Mouse (Mus musculus) stomach, embryonic 15.5 days (tissue): ENCODE measurements around the gene Dhh. TPM values are rescaled to one million over a fixed set of nuclear protein-coding genes. Genes with fewer than 3 reads are reported as not detected.

Experiments used
- ATAC-seq: fragments of 200-750 bp; cut with Nextera tagmentation; 2 replicates; pipeline ENCODE4 v1.8.0; 2017; ENCODE audit warnings: low read depth, moderate number of reproducible peaks, moderate TSS enrichment; ENCODE audit not compliant: insufficient read depth, low FRiP score
- H3K27ac ChIP-seq: fragments of 300-500 bp; sonication (generic); 2 replicates; pipeline ENCODE4 v1.5.1; 2015; ENCODE audit warnings: mild to moderate bottlenecking, inconsistent platforms
- H3K27me3 ChIP-seq: fragments of 300-500 bp; sonication (generic); replicated peaks from 2 replicates; pipeline ENCODE4 v1.6.1; 2015; ENCODE audit warnings: inconsistent platforms
- H3K36me3 ChIP-seq: fragments of 300-500 bp; sonication (generic); 2 replicates; pipeline ENCODE4 v1.6.1; 2015; ENCODE audit warnings: inconsistent platforms
- H3K4me1 ChIP-seq: fragments of 300-500 bp; sonication (generic); 2 replicates; pipeline ENCODE4 v1.6.1; 2015; ENCODE audit warnings: inconsistent platforms
- H3K4me2 ChIP-seq: fragments of 300-500 bp; sonication (generic); 2 replicates; pipeline ENCODE4 v1.6.1; 2015; ENCODE audit warnings: mild to moderate bottlenecking, inconsistent platforms
- H3K4me3 ChIP-seq: fragments of 300-500 bp; sonication (generic); replicated peaks from 2 replicates; pipeline ENCODE4 v1.5.1; 2015; ENCODE audit warnings: inconsistent platforms
- H3K9ac ChIP-seq: fragments of 300-500 bp; sonication (generic); 2 replicates; pipeline ENCODE4 v1.6.1; 2015; ENCODE audit warnings: inconsistent platforms
- H3K9me3 ChIP-seq: fragments of 300-500 bp; sonication (generic); 2 replicates; pipeline ENCODE4 v1.6.1; 2016; ENCODE audit warnings: inconsistent platforms
- WGBS: fragments of 180-500 bp; shearing (Covaris S2); methylation state at CpG from one replicate; pipeline ENCODE4 v1.1.7; 2015; 5-methylcytosine and 5-hydroxymethylcytosine counted together
- polyA plus RNA-seq: library from polyadenylated mRNA; unstranded; fragments of >200 nt; fragmentation: Nextera tagmentation; extraction: Ambion mirVana; gene quantifications from 2 replicates; pipeline ENCODE4 v1.2.1, GENCODE M21; 2015

Dhh gene
- polyA plus RNA-seq, 1 experiment from 2014 or later: 0.71 TPM

DNA sequence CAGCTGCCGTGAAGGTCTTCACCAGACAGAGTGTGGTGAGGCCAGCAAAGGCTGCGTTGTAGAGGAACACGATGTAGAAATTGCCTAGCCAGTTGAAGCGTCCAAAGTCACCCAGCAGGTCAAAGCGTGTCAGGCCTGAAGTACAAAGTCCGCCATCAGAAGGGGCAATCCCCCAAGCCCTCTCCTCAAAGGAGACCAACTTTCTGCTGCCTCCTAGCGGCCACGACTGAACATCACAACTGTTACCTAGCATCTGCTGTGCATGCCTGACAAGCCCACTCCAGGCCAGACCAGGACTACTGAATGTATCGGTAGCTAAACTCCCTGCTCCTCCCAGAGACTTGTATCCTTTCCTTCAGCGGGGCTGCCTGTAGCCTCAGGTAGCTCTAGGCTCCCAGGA, 6.4 kb upstream of the Dhh start:
- H3K4me1 ChIP-seq: no peaks in the 10 kb centered on the region
- no peaks in the 10 kb centered on the region for H3K9me3 ChIP-seq
- 0 out of 2 replicates have a peak, but pooled peaks cover 23% of the 10 kb centered on the region for H3K36me3 ChIP-seq
- H3K27me3 ChIP-seq: 0 out of 2 replicates have a peak, but pooled peaks cover 6% of the 10 kb centered on the region
- ATAC-seq: no peak
- no peak overlapping the region for H3K4me2 ChIP-seq
- WGBS: 30% methylated on average over 10 of the region's 10 CpGs
- no peak overlapping the region for H3K4me3 ChIP-seq
- H3K9ac ChIP-seq: no peak overlapping the region
- no peak overlapping the region for H3K27ac ChIP-seq

DNA sequence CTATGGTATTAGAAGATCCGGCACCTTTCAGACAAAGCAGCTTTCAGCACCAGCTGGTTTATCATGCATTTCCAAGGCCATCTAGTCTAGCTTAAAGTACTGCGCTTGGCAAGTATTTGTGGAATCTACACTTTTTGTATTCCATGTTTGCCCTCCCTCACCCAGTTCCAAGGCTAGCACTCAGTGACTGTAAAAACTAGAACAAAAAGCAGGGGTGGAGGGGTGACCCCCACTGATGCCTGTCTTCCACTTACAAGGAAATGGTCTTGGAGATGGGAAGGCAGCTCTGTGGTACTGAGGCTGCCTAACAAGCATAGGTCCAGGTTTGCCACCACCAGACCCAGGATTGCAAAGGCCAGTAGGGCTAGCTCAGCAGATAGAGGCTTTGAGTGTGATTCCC, 4.3 kb upstream of the Dhh start:
- Histone ChIP-seq H3K9ac (no peak overlapping the region), H3K27ac (no peak overlapping the region), H3K36me3 (0 out of 2 replicates have a peak, but pooled peaks cover 20% of the 10 kb centered on the region), H3K4me3 (no peak overlapping the region), H3K4me1 (peaks cover 9% of the 10 kb centered on the region), H3K4me2 (no peak overlapping the region), H3K27me3 (peaks cover 26% of the 10 kb centered on the region), H3K9me3 (no peaks in the 10 kb centered on the region)
- WGBS: 80% methylated on average over 2 of the region's 2 CpGs
- no peak for ATAC-seq

DNA sequence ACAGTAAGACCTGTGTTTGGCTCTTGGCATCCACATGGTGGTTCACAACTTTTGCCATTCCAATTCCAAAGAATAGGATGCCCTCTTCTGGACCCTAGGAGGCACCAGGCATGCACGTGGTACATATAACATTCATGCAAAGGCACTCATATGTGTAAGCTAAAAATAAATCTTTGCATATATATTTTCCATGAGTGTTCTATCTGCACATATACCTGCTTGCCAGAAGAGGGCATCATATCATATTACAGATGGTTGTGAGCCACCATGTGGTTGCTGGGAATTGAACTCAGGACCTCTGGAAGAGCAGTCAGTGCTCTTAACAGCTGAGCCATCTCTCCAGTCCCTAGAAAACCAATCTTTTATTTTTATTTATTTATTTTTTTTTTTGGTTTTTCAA, 3.2 kb upstream of the Dhh start:
- Histone ChIP-seq H3K9ac (no peak overlapping the region), H3K36me3 (0 out of 2 replicates have a peak, but pooled peaks cover 20% of the 10 kb centered on the region), H3K27ac (no peak overlapping the region), H3K9me3 (no peaks in the 10 kb centered on the region), H3K27me3 (peaks cover 36% of the 10 kb centered on the region), H3K4me2 (no peak overlapping the region), H3K4me3 (no peak overlapping the region), H3K4me1 (peaks cover 15% of the 10 kb centered on the region)
- WGBS: 64% methylated on average over 1 of the region's 1 CpGs
- no peak for ATAC-seq

DNA sequence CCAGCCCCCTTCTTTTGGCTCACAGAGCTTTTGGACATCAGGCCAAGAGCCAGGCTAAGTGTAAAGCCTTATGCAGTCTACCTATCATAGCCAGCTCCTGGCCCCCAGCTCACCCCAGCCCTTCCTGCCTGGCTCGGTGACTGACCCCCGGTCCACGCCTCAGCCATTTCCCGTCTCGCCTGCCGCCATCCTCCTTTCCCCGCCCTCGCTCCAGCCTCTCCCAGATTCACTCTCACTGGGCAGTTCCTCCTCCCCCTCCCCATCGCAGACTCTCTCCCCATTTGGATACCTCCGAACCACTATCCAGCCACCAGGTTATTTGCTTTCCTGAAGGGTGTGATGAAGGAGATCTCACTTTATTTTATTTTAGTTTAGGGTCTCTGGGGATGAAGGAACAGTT, 845 bp downstream of the Dhh start:
- H3K27me3 ChIP-seq: peaks cover 71% of the 10 kb centered on the region
- H3K27ac ChIP-seq: no peak overlapping the region
- peak overlapping the region; percentile 48 for H3K4me2 ChIP-seq
- H3K4me1 ChIP-seq: peaks cover 39% of the 10 kb centered on the region
- 6% methylated on average over 10 of the region's 10 CpGs for WGBS
- H3K4me3 ChIP-seq: peak overlapping the region; percentile 23; the same call in 1 of the 2 replicates
- H3K9me3 ChIP-seq: no peaks in the 10 kb centered on the region
- ATAC-seq: no peak
- no peaks in the 10 kb centered on the region for H3K36me3 ChIP-seq
- no peak overlapping the region for H3K9ac ChIP-seq

DNA sequence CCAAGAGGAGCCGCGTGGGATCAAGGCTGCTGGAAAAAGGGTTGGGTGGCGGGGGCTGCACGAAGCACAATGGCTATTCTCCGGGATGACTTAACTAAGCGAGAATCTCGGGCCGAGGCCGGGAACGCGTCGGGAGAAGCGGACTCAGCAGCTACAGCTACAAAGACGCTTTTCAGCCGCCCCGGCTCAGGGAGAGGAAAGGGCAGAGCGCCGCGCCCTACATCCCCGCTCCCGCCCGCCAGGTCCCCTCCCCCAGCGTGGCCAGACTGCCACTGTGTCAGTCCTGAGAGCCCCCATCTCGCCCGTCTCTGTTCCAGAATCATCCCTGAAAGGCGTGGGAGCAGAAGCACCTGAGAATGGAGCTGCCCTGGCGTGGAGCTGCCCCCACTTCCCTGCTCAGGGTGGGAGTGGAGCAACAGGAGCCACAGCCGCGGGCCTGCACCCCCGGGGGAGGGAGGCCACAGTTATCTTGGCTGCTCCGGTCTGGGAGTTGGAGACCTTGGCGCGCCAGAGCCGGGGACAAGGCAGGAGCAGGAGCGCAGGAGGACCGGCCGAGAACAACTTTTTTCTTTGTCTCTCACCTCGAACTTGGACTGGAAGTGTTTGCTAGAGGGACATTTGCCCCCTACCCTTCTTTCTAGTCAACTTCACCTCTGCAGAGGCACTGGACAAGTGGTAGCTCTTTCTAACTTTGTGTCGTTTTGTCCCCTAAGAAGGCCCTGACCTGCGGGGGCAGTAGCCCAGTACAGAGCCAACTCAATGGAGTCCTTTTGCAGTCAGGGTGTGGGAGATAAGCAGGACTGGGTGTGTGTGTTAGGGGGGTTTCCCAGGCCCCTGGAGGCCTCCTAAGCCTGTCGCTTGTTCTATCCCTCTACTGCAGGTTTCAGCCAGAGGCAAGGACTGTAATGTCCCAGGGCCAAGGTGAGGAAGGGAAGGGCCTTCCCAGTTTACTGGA, 2.4 kb downstream of the Dhh start:
- Histone ChIP-seq H3K4me1 (peaks cover 43% of the 10 kb centered on the region), H3K9ac (no peak overlapping the region), H3K4me3 (peak overlapping the region; percentile 52), H3K4me2 (peak overlapping the region; percentile 99), H3K27ac (peak overlapping the region; percentile 31; the same call in 1 of the 2 replicates), H3K9me3 (no peaks in the 10 kb centered on the region), H3K27me3 (peaks cover 71% of the 10 kb centered on the region), H3K36me3 (no peaks in the 10 kb centered on the region)
- WGBS: 4% methylated on average over 40 of the region's 41 CpGs
- peak; percentile 40; the same call in 1 of the 2 replicates for ATAC-seq

DNA sequence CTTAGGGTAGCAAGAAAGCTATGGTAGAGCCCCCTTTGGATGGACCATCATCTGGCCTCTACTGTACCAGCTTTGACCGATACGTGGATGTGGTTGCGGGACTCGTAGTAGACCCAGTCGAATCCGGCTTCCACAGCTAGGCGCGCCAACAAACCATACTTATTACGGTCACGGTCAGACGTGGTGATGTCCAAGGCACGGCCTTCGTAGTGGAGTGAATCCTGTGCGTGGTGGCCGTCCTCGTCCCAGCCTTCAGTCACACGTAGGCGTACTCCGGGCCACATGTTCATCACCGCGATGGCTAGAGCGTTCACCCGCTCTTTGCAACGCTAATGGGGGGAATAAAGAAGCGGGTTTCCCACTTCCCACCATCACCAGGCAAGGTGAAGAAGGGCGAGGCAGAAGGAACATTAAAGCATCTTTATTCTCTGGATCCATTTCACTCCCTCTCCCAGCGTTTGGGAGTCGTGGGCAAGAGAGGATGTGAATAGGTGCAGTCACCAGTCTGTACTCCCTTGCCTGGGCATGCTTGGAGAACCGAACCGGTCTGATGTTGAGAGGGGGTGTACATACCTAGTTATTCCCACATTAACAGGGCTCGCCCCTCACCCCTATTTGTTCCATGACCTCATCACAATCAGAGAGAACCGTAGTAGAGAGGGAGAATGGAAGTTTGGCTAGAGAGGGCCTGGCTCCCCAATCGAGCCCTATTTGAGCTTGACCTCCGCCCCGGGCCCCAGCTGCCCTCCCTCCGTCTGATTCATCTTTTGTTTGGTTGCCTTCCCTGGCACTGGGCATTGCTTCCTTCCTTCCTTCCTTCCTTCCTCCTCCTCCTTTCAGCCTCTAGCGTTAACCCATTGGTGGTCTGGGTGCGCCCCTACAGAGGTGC, 3.4 kb downstream of the Dhh start:
- Histone ChIP-seq H3K27ac (peak overlapping the region; percentile 31; the same call in 1 of the 2 replicates), H3K4me2 (peak overlapping the region; percentile 99), H3K4me1 (peaks cover 43% of the 10 kb centered on the region), H3K36me3 (no peaks in the 10 kb centered on the region), H3K27me3 (peaks cover 66% of the 10 kb centered on the region), H3K4me3 (peak overlapping the region; percentile 52), H3K9ac (no peak overlapping the region), H3K9me3 (no peaks in the 10 kb centered on the region)
- ATAC-seq: no peak
- 9% methylated on average over 37 of the region's 38 CpGs for WGBS

DNA sequence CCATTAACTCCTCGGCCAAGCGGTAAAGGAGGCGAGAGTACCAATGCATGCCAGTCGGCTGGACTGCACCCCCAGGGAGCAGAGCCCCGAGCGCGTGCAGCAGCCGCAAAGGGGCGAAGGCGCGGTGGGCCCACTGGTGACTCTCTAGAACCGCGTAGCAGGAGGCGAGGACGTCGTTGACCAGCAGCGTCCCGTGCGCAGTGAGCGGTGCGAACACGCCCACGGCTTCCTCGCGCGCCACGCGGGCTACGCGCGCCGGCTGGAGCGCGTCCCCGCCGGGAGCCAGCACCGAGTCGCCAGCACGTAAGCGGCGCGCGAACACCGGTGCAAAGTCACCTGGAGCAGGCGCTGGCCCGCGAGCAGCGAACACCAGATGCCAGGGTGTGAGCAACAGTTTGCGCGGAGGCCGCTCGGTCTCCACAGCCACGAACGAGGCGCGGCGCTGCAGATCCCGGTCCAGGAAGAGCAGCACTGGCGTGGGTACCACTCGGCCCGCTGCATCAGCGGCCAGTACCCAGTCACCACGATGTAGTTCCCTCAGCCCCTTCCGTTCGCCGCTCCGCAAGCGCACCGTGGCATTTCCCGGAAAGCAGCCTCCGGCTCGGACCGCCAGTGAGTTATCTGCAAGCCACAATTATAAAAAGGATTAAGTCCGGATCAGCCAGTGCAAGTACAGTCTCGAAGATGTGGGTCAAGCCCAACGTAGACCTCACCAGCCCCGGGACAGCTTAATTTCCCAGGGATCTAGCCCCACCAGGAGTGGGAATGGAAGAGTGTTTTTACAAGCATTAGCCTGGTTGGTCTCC, 4.2 kb downstream of the Dhh start, which contains the start of gene Rhebl1:
Rhebl1 (minus strand) TSS at position 601 of the 806 bp plus-strand sequence.
- no peak for ATAC-seq

DNA sequence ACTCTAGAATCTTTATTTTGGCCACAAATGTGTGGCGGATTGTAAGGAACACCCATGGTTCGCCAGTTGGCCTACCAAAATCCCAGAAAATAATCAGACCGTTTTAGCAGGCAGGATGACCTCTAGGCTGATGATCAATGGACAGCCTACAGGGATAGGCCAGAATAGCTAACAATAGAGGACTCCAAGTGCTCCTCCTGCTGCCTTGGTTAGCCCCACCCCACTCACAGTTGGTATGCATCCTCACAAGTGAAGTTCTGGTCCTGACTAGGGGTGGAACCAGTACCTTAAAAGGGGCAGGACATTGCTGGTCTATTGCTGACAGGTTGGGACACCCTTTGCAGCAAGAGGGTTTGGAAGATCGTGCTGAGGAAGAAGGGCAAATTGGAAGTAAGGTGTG, 5.3 kb downstream of the Dhh start:
- Histone ChIP-seq H3K9me3 (no peaks in the 10 kb centered on the region), H3K4me3 (no peak overlapping the region), H3K9ac (no peak overlapping the region), H3K27ac (no peak overlapping the region), H3K4me1 (peaks cover 39% of the 10 kb centered on the region), H3K4me2 (no peak overlapping the region), H3K36me3 (no peaks in the 10 kb centered on the region), H3K27me3 (peaks cover 50% of the 10 kb centered on the region)
- WGBS: 68% methylated on average over 4 of the region's 4 CpGs
- ATAC-seq: no peak

More for the DNA sequence above, 4.2 kb downstream of the Dhh start, which contains the start of gene Rhebl1:
- peaks cover 61% of the 10 kb centered on the region for H3K27me3 ChIP-seq
- WGBS: under 1% methylated on average over 77 of the region's 77 CpGs
- H3K27ac ChIP-seq: 0 out of 2 replicates have a peak within 1 kb of the TSS, but pooled peaks have one; percentile 31
- H3K9ac ChIP-seq: peak within 1 kb of the TSS; percentile 23
- no peaks in the 10 kb centered on the region for H3K9me3 ChIP-seq
- peaks cover 43% of the 10 kb centered on the region for H3K4me1 ChIP-seq
- H3K4me3 ChIP-seq: peak within 1 kb of the TSS; percentile 52
- H3K4me2 ChIP-seq: peak within 1 kb of the TSS; percentile 99
- no peaks in the 10 kb centered on the region for H3K36me3 ChIP-seq

DNA sequence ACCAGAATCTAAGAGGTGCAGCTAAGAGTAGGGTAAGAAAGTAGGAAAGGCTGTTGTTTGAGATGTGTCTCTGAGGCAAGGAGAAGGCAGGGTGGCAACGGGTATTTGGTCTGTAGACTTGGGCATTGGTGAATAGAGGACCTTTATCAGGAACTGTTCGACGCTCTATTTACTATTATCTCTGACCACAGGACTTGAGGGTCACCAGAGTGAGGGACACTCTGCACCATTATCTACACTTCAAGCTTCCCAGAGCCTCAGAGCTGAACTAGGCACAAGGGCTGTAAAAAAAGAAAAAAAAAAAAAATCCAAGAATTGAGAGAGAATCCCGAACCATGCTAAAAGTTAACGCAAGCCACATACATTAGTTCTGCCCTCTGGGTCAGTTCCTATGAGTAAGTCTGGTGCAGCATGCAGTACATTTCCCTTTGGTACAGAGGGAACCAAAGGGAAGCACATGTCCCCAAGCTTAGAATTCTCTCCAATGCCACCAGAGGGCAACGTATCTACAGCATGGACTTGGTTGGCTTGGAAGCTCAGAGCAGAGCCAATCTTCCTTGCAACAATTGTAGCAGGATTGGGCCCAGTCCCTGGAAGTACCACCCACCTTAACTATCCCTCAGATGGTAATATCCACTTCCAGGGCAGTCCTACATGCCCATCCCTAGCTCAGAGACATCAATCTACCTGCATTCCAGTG, 6.3 kb downstream of the Dhh start:
- 32% methylated on average over 6 of the region's 6 CpGs for WGBS
- Histone ChIP-seq H3K36me3 (no peaks in the 10 kb centered on the region), H3K27me3 (peaks cover 40% of the 10 kb centered on the region), H3K4me3 (no peak overlapping the region), H3K4me2 (no peak overlapping the region), H3K27ac (no peak overlapping the region), H3K9me3 (no peaks in the 10 kb centered on the region), H3K4me1 (peaks cover 29% of the 10 kb centered on the region), H3K9ac (no peak overlapping the region)
- peak; percentile 73 for ATAC-seq

DNA sequence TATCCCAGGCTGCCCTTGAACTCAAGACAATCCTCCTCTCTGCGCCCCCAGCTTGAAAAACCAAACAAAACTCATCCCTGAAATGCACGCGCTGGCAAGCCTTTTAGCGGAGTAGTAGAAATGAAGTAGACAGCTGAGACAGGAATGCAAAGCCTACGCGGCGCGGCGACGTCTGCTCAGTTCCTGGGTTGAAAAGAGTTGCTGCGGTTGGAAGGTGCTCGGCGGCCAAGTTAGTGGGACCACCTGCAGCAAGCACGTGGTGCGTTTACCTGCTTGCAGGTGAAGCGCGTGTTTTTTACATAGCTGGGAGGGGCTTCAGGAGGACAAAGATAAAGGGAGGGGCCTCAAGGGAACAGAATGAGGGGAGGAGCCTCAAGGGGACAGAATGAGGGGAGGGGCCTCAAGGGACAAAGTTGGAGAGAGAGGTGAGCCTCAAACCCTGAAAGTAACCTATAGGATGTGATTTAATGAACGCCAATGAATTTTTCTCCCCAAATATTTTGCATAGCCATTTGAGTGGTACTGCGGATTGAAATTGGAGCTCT, 7.1 kb downstream of the Dhh start:
- Histone ChIP-seq H3K27ac (no peak overlapping the region), H3K9me3 (no peaks in the 10 kb centered on the region), H3K9ac (no peak overlapping the region), H3K27me3 (peaks cover 34% of the 10 kb centered on the region), H3K36me3 (no peaks in the 10 kb centered on the region), H3K4me3 (peak overlapping the region; percentile 17), H3K4me1 (peaks cover 28% of the 10 kb centered on the region), H3K4me2 (peak overlapping the region; percentile 40)
- no peak for ATAC-seq
- 10% methylated on average over 19 of the region's 19 CpGs for WGBS
